Mouse (Mus musculus): ENCODE results near the gene Ftcd. TPM values are rescaled to one million over a fixed set of nuclear protein-coding genes. Genes with fewer than 3 reads are reported as not detected.

The Ftcd gene
- polyA plus RNA-seq, 1 experiment from 2014 or later: 0.09 TPM

GRCm38 (mm10) chr10:76612473-76612872, 37.0 kb downstream of the Ftcd start:
- Histone ChIP-seq H3K4me1 (no peaks in the 10 kb centered on the region), H3K27me3 (no peaks in the 10 kb centered on the region), H3K9me3 (no peaks in the 10 kb centered on the region), H3K4me2 (replicated peaks) (no peak overlapping the region), H3K27ac (no peak overlapping the region), H3K9ac (no peak overlapping the region), H3K4me3 (no peak overlapping the region), H3K36me3 (peaks cover 73% of the 10 kb centered on the region)
- ATAC-seq (ENCODE audit: insufficient number of reproducible peaks, insufficient read depth, low FRiP score, low TSS enrichment): no peak
- WGBS: 86% methylated on average over 7 of the region's 7 CpGs

GRCm38 (mm10) chr10:76622411-76622810, 47.0 kb downstream of the Ftcd start:
- 76% methylated on average over 4 of the region's 4 CpGs for WGBS
- H3K27me3 ChIP-seq: no peaks in the 10 kb centered on the region
- peak overlapping the region; percentile 69 for H3K9ac ChIP-seq
- H3K4me3 ChIP-seq: peak overlapping the region; percentile 51
- H3K4me1 ChIP-seq: peaks cover 20% of the 10 kb centered on the region
- H3K36me3 ChIP-seq: no peaks in the 10 kb centered on the region
- H3K9me3 ChIP-seq: no peaks in the 10 kb centered on the region
- peak overlapping the region; percentile 53 for H3K4me2 ChIP-seq (replicated peaks)
- H3K27ac ChIP-seq: no peak overlapping the region
- ATAC-seq (ENCODE audit: insufficient number of reproducible peaks, insufficient read depth, low FRiP score, low TSS enrichment): no peak

GRCm38 (mm10) chr10:76622928-76623680, 47.7 kb downstream of the Ftcd start, which contains the start of gene Col6a2:
TSS of gene Col6a2 (minus strand) at chr10:76623630.
- Histone ChIP-seq H3K9ac (peak within 1 kb of the TSS; percentile 69), H3K27me3 (no peaks in the 10 kb centered on the region), H3K27ac (peak within 1 kb of the TSS; percentile 58), H3K4me1 (peaks cover 20% of the 10 kb centered on the region), H3K4me3 (peak within 1 kb of the TSS; percentile 51), H3K36me3 (no peaks in the 10 kb centered on the region), H3K9me3 (no peaks in the 10 kb centered on the region), H3K4me2 (replicated peaks) (peak within 1 kb of the TSS; percentile 53)
- WGBS: 3% methylated on average over 28 of the region's 31 CpGs
- peak; percentile 93 for ATAC-seq (ENCODE audit: insufficient number of reproducible peaks, insufficient read depth, low FRiP score, low TSS enrichment)

GRCm38 (mm10) chr10:76623734-76624133, 48.3 kb downstream of the Ftcd start:
- ATAC-seq (ENCODE audit: insufficient number of reproducible peaks, insufficient read depth, low FRiP score, low TSS enrichment): 0 out of 2 replicates have a peak, but pooled peaks have one; percentile 29

GRCm38 (mm10) chr10:76624903-76625302, 49.5 kb downstream of the Ftcd start:
- ATAC-seq (ENCODE audit: insufficient number of reproducible peaks, insufficient read depth, low FRiP score, low TSS enrichment): no peak
- Histone ChIP-seq H3K27ac (no peak overlapping the region), H3K4me2 (replicated peaks) (no peak overlapping the region), H3K9me3 (no peaks in the 10 kb centered on the region), H3K4me3 (no peak overlapping the region), H3K36me3 (no peaks in the 10 kb centered on the region), H3K4me1 (peaks cover 20% of the 10 kb centered on the region), H3K27me3 (no peaks in the 10 kb centered on the region), H3K9ac (no peak overlapping the region)
- WGBS: 73% methylated on average over 7 of the region's 7 CpGs

More at GRCm38 (mm10) chr10:76623734-76624133, 48.3 kb downstream of the Ftcd start:
- no peaks in the 10 kb centered on the region for H3K9me3 ChIP-seq
- H3K27me3 ChIP-seq: no peaks in the 10 kb centered on the region
- peak overlapping the region; percentile 51 for H3K4me3 ChIP-seq
- H3K27ac ChIP-seq: peak overlapping the region; percentile 58
- peak overlapping the region; percentile 53 for H3K4me2 ChIP-seq (replicated peaks)
- WGBS: 19% methylated on average over 6 of the region's 7 CpGs
- no peaks in the 10 kb centered on the region for H3K36me3 ChIP-seq
- peak overlapping the region; percentile 69; the same call in 1 of the 2 replicates for H3K9ac ChIP-seq
- H3K4me1 ChIP-seq: peaks cover 20% of the 10 kb centered on the region

GRCm38 (mm10) chr10:76627714-76628113, 52.3 kb downstream of the Ftcd start:
- no peak overlapping the region for H3K27ac ChIP-seq
- no peak overlapping the region for H3K4me3 ChIP-seq
- H3K4me2 ChIP-seq (replicated peaks): no peak overlapping the region
- no peaks in the 10 kb centered on the region for H3K9me3 ChIP-seq
- peaks cover 12% of the 10 kb centered on the region for H3K4me1 ChIP-seq
- no peak overlapping the region for H3K9ac ChIP-seq
- ATAC-seq (ENCODE audit: insufficient number of reproducible peaks, insufficient read depth, low FRiP score, low TSS enrichment): no peak
- WGBS: 70% methylated on average over 5 of the region's 5 CpGs
- H3K36me3 ChIP-seq: no peaks in the 10 kb centered on the region
- no peaks in the 10 kb centered on the region for H3K27me3 ChIP-seq

- Histone ChIP-seq H3K27ac (no peak overlapping the region), H3K9ac (no peak overlapping the region), H3K9me3 (no peaks in the 10 kb centered on the region), H3K4me2 (replicated peaks) (no peak overlapping the region), H3K27me3 (no peaks in the 10 kb centered on the region), H3K4me1 (peaks cover 29% of the 10 kb centered on the region), H3K36me3 (no peaks in the 10 kb centered on the region), H3K4me3 (no peak overlapping the region)
- 93% methylated on average over 1 of the region's 1 CpGs for WGBS
- ATAC-seq (ENCODE audit: insufficient number of reproducible peaks, insufficient read depth, low FRiP score, low TSS enrichment): no peak
Measured at GRCm38 (mm10) chr10:76630657-76631056, 55.2 kb downstream of the Ftcd start.

- ATAC-seq (ENCODE audit: insufficient number of reproducible peaks, insufficient read depth, low FRiP score, low TSS enrichment): no peak
- Histone ChIP-seq H3K4me1 (peaks cover 37% of the 10 kb centered on the region), H3K9ac (no peak overlapping the region)
Measured at GRCm38 (mm10) chr10:76632630-76633029, 57.2 kb downstream of the Ftcd start.

GRCm38 (mm10) chr10:76634094-76634571, 58.7 kb downstream of the Ftcd start:
- no peak overlapping the region for H3K9ac ChIP-seq
- H3K4me1 ChIP-seq: peaks cover 37% of the 10 kb centered on the region
- H3K27me3 ChIP-seq: no peaks in the 10 kb centered on the region
- WGBS: 24% methylated on average over 7 of the region's 7 CpGs
- no peak overlapping the region for H3K4me2 ChIP-seq (replicated peaks)
- H3K9me3 ChIP-seq: no peaks in the 10 kb centered on the region
- peak overlapping the region; percentile 78 for H3K27ac ChIP-seq
- H3K36me3 ChIP-seq: no peaks in the 10 kb centered on the region
- no peak overlapping the region for H3K4me3 ChIP-seq
- no peak for ATAC-seq (ENCODE audit: insufficient number of reproducible peaks, insufficient read depth, low FRiP score, low TSS enrichment)

More at GRCm38 (mm10) chr10:76632630-76633029, 57.2 kb downstream of the Ftcd start:
- 0 out of 2 replicates have a peak overlapping the region, but pooled peaks have one; percentile 24 for H3K27ac ChIP-seq
- H3K4me2 ChIP-seq (replicated peaks): no peak overlapping the region
- no peaks in the 10 kb centered on the region for H3K9me3 ChIP-seq
- WGBS: 51% methylated on average over 8 of the region's 8 CpGs
- H3K27me3 ChIP-seq: no peaks in the 10 kb centered on the region
- H3K36me3 ChIP-seq: no peaks in the 10 kb centered on the region
- H3K4me3 ChIP-seq: no peak overlapping the region

- no peak overlapping the region for H3K4me3 ChIP-seq
- H3K36me3 ChIP-seq: no peaks in the 10 kb centered on the region
- H3K27me3 ChIP-seq: no peaks in the 10 kb centered on the region
- no peak overlapping the region for H3K9ac ChIP-seq
- peaks cover 37% of the 10 kb centered on the region for H3K4me1 ChIP-seq
- H3K9me3 ChIP-seq: no peaks in the 10 kb centered on the region
- ATAC-seq (ENCODE audit: insufficient number of reproducible peaks, insufficient read depth, low FRiP score, low TSS enrichment): no peak
- WGBS: 62% methylated on average over 5 of the region's 5 CpGs
- peak overlapping the region; percentile 78 for H3K27ac ChIP-seq
- H3K4me2 ChIP-seq (replicated peaks): no peak overlapping the region
Measured at GRCm38 (mm10) chr10:76634584-76634983, 59.1 kb downstream of the Ftcd start.

GRCm38 (mm10) chr10:76636026-76636425, 60.6 kb downstream of the Ftcd start:
- Histone ChIP-seq H3K4me2 (replicated peaks) (no peak overlapping the region), H3K36me3 (no peaks in the 10 kb centered on the region), H3K9ac (no peak overlapping the region), H3K27me3 (no peaks in the 10 kb centered on the region), H3K27ac (peak overlapping the region; percentile 77), H3K4me1 (peaks cover 37% of the 10 kb centered on the region), H3K9me3 (no peaks in the 10 kb centered on the region), H3K4me3 (no peak overlapping the region)
- ATAC-seq (ENCODE audit: insufficient number of reproducible peaks, insufficient read depth, low FRiP score, low TSS enrichment): 0 out of 2 replicates have a peak, but pooled peaks have one; percentile 49
- 26% methylated on average over 3 of the region's 3 CpGs for WGBS

- no peak for ATAC-seq (ENCODE audit: insufficient number of reproducible peaks, insufficient read depth, low FRiP score, low TSS enrichment)
Measured at GRCm38 (mm10) chr10:76636601-76637000, 61.2 kb downstream of the Ftcd start.

More at GRCm38 (mm10) chr10:76636601-76637000, 61.2 kb downstream of the Ftcd start:
- 83% methylated on average over 4 of the region's 4 CpGs for WGBS
- H3K4me2 ChIP-seq (replicated peaks): no peak overlapping the region
- no peak overlapping the region for H3K9ac ChIP-seq
- no peaks in the 10 kb centered on the region for H3K27me3 ChIP-seq
- no peak overlapping the region for H3K4me3 ChIP-seq
- no peaks in the 10 kb centered on the region for H3K36me3 ChIP-seq
- peaks cover 37% of the 10 kb centered on the region for H3K4me1 ChIP-seq
- H3K9me3 ChIP-seq: no peaks in the 10 kb centered on the region
- H3K27ac ChIP-seq: peak overlapping the region; percentile 77

All from embryonic facial prominence, embryonic 12.5 days (tissue).